Mouse (Mus musculus) left cerebral cortex, postnatal 14 days (tissue): ENCODE measurements around the gene Srr. TPM values are rescaled to one million over a fixed set of nuclear protein-coding genes. Genes with fewer than 3 reads are reported as not detected.

Experiments
- DNase-seq, 2 experiments: peaks; one replicate each; pipeline ENCODE4 v3.0.0; 2021 to 2022; ENCODE audit warnings: low spot score in 2 of 2, mixed read lengths in 1 of 2
- intact Hi-C: fragments of 180-260 bp; cut with DNase I; formaldehyde crosslinking; loops from one replicate; pipeline ENCODE4 v1.15.1; 2025
- microRNA-seq, 2 experiments: library from miRNA; unstranded; fragments of <30 nt; microRNA quantifications; one replicate each; pipeline ENCODE4 v1.2.0; 2022
- total RNA-seq, 2 experiments: library from RNA; stranded (reverse); gene quantifications; 2 replicates each; pipeline ENCODE4 v1.2.3; 2021

Gene Srr
- total RNA-seq, 2 experiments from 2014 or later = 101 to 103 TPM

DNA sequence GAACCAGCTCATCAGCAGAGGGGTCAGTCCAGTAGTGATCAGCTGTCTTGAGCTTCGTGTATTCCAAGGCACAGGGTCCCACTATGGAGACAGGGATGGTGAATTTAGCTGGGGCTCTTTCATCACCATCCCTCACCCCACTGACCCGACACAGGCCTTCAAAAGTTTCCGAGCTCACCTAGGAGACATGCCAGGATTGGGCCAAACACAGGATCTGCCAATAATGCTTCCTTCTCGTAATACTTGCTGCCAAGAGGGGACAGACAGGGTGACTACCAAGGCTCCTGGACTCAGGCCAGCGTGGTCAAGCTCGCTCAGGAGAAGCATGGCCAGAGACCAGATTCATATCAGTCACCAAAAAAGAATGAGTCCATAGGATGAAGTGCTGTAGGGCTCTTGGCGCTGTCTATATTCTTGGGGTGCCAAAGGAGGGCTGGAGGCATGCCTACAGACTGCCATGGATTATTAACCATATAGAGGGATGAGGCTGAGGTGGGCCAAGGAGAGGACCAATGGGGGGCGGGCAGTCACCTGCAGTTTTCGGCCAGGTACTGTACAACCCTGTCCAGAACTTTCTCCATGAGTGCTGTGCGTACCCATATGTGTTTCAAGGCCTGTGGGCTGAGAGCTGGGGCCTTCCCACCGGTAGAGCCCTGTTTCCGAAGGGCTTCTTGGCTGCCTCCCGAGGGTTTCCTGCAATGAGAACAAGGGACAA, 57.5 kb downstream of the Srr start:
- no peak for DNase-seq
- intact Hi-C loops = no loop called here

DNA sequence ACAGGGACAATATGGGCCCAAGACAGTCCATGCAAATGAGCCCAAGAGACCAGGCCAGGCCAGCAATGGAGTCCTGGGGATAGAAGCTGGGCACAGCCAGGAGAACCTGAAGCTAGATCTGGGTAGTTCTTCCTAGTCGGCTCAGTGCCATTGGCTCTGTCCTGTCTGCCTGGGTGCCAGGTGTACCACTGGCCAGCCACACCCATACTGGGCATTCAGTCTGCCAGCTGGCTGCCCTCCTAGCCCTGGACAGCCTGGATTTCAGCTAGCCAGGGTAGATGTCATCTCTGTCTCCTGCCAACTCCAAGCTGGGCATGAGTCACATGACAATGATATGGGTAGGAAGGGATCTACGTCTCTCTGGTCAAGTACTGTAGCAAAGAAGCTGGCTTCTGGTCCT, 58.6 kb downstream of the Srr start:
- intact Hi-C loops = no loop called here
- no peak for DNase-seq

DNA sequence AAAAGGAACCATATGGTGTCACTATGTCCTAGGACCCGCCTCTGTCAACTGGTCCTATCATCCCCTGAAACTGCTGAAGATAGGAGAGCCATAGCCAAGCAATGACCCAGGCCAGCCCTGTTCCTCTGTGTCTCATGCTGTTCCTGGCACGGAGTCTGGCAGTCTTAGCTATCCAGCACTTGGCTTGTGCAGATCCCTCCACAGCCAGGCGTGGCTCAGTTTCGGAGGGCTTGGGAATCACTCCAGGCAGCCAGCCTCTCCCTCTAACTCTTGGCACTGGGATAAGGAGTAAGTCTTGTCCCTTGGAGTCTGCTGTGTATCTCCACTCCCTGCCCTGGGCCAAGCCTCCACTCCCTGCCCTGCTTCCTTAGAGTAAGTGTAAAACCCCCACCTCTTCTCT, 59.1 kb downstream of the Srr start:
- intact Hi-C loops = no loop called here
- DNase-seq = peak; percentile 49 to 57

DNA sequence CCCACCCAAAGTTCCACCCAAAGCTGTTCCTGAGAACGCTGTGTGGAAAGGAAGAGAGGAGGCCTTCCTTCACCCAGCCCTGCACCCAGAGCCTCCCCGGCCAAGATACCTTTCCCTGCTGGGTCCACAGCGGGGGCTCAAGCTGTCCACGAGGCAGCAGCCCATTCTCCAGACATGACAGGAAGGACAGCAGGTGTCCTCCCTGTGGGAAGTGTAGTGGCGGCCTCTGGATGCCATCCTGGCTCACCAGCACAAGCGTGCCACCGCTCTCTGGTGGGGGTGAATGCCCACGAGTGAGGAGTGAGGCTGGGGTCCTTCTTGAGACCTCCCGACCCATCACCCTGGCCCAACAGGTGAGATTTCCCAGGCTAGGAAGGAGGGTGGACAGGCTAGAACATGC, 60.5 kb downstream of the Srr start:
- intact Hi-C loops = no loop called here
- no peak for DNase-seq

DNA sequence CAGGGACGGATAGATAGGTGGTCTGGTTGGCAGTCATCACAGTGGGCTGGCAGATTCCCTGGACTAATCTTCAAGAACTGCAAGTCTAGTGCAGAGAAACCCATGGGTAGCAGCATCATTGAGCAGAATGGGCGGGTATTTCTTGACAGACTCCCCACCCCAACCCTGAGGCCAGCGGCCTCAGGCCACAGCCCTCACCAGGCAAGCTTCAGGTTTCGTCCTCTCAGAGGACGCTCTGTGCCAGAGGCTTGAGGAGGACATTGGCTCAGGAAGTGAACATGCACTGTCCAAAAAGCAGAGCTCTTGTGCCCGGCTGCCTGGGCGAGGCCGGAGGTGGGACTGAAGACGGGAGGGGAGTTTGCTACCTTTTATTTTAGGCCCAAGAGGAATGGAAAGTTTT, 61.3 kb downstream of the Srr start:
- no peak for DNase-seq
- intact Hi-C loops = no loop called here

DNA sequence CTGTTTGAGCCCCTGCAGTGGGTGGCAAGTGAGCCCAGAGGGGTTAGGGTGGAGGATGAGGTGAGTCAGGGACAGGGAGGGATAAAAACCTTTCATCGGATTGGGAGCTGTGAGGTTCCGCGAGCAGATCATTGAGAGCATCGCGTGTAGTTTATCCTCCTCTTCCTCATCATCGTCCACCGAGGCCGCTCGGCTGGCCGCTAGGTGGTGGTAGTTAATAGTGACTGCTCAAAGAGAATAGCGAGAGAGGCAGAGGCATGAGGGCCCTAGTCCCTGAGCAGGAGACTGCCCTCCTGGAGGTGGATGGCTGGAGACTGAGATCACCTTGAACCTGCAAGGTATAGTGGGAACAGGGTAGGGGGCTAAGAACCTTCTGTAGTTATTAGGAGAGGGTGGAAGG, 62.3 kb downstream of the Srr start:
- intact Hi-C loops = no loop called here
- no peak for DNase-seq

DNA sequence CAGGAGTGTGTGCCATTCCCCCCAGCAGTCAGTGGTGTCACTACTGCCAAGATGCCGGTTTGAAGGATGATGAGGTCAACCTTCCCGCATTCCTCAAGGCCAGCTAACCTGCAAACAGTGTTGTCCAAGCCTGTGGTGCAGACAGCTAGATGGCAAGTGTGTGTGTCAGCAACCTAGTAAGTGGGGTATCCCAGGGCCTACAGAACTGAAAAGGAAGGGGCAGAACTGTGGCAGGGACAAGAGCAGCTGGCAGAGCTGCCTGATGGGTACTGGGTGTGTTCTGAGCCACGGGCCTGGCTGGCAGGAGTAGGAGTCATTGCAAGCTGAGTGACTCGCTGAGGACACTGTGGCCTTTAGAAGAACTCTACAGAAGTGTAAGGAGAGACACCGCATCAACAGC, 63.6 kb downstream of the Srr start:
- intact Hi-C loops = no loop called here

DNA sequence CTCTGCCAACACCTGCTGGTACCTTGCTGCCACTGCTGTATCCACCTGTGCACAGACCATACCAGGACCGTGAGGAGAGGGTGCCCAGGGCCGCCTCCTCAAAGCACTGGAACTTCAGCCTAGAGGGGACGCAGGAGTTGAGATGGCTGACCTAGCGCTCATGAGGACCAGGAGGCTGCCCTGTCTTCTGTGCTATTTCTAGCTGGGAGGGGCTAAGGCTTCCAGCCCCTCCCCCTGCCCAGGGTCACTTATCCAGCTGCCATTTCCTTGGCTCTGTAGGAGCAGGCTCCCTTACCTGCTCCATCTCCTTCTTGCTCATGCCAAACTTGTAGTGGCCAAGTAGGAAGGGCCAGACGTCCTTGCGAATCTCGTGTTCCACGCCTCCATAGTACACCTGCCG, 68.0 kb downstream of the Srr start:
- intact Hi-C loops = no loop called here
- no peak for DNase-seq

More for the DNA sequence above, 63.6 kb downstream of the Srr start:
- DNase-seq = no peak

Small RNAs within 50 kb of the gene (microRNA-seq; reads per million reads assigned to microRNA genes)
- 1.0 to 1.1 reads per million in 2 experiments for gene Mir6926

Other genes starting within 250 kb of the Srr start
- gene Pafah1b1, start 201.3 kb downstream of the Srr start, total RNA-seq = 100 to 1,000 TPM; 441 to 446 TPM
- 10 to 100 TPM; 19.2 to 24.0 TPM for gene Mettl16, start 155.1 kb downstream of the Srr start, total RNA-seq
- 10 to 100 TPM; 31.5 to 32.0 TPM for gene Mnt, start 95.0 kb downstream of the Srr start, total RNA-seq
- gene Sgsm2, start 28.9 kb downstream of the Srr start, total RNA-seq = 10 to 100 TPM; 65.9 to 68.4 TPM
- gene Tsr1, start 27.9 kb downstream of the Srr start, total RNA-seq = 10 to 100 TPM; 29.6 to 33.0 TPM
- gene Smg6, start 125 bp downstream of the Srr start, total RNA-seq = 10 to 100 TPM; 22.0 to 22.9 TPM
- gene Hic1, start 243.6 kb upstream of the Srr start, total RNA-seq = 1 to 10 TPM; 5.0 to 5.2 TPM